Mouse (Mus musculus) liver, embryonic 15.5 days (tissue): ENCODE measurements at regions not wholly inside any gene's neighbourhood (a gene's known extent, or its start where the extent isn't known, plus 50 kb on each side); places are given as distances from the start of the nearest gene placed in this dataset.

Source experiments
- ATAC-seq: fragments of 200-750 bp; cut with Nextera tagmentation; 2 replicates; pipeline ENCODE4 v1.8.0; 2017; ENCODE audit warnings: moderate number of reproducible peaks, mild to moderate bottlenecking, moderate library complexity; ENCODE audit not compliant: insufficient read depth
- H3K27ac ChIP-seq: fragments of 300-500 bp; sonication (generic); replicated peaks from 2 replicates; pipeline ENCODE4 v1.5.1; 2015; ENCODE audit warnings: mild to moderate bottlenecking, inconsistent platforms
- H3K27me3 ChIP-seq: fragments of 300-500 bp; sonication (generic); 2 replicates; pipeline ENCODE4 v1.6.1; 2015; ENCODE audit warnings: mild to moderate bottlenecking, inconsistent platforms
- H3K36me3 ChIP-seq: fragments of 300-500 bp; sonication (generic); replicated peaks from 2 replicates; pipeline ENCODE4 v1.6.1; 2015; ENCODE audit warnings: moderate library complexity, mild to moderate bottlenecking, inconsistent platforms
- H3K4me1 ChIP-seq: fragments of 300-500 bp; sonication (generic); replicated peaks from 2 replicates; pipeline ENCODE4 v1.6.1; 2015; ENCODE audit warnings: inconsistent platforms
- H3K4me2 ChIP-seq: fragments of 300-500 bp; sonication (generic); 2 replicates; pipeline ENCODE4 v1.6.1; 2015; ENCODE audit warnings: moderate library complexity, mild to moderate bottlenecking, inconsistent platforms
- H3K4me3 ChIP-seq: fragments of 300-500 bp; sonication (generic); replicated peaks from 2 replicates; pipeline ENCODE4 v1.5.1; 2015; ENCODE audit warnings: mild to moderate bottlenecking, inconsistent platforms
- H3K9ac ChIP-seq: fragments of 300-500 bp; sonication (generic); 2 replicates; pipeline ENCODE4 v1.6.1; 2015; ENCODE audit warnings: moderate library complexity, mild to moderate bottlenecking, inconsistent platforms
- H3K9me3 ChIP-seq: fragments of 300-500 bp; sonication (generic); replicated peaks from 2 replicates; pipeline ENCODE4 v1.6.1; 2016; ENCODE audit warnings: inconsistent platforms
- WGBS: fragments of 180-500 bp; shearing (Covaris S2); methylation state at CpG from one replicate; pipeline ENCODE4 v1.1.7; 2015; ENCODE audit warnings: mixed read lengths; ENCODE audit not compliant: insufficient replicate concordance; 5-methylcytosine and 5-hydroxymethylcytosine counted together

DNA sequence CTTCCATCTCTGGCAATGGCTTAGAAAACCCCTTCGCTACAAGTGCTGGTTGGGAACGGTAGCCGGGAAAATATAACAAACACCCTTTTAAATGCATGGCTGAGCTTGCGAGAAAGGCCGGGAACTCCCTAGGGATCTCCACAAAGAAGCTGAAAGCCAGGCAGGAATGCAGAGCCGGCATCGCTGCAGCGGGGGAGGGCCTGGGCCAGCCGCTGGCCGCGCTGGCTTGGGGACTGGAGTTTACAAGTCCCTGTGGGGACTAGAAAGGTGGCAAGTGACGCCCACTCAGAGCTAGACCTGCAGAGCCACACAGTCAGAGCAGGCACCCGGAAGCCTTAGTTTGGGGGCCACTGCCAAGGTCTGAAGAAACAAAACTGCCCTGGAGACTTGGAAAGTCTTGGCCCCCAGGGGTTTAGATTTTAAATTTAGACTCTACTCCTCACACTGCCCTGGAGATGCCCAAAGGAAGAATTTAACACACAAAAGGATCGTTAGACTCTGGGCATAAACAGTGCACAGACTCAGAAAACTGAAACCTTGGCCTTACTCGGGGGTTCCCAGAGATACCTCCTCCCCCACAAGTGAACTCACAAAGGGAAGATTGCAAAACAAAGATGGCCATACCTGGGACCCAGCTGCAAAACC lies 59.4 kb downstream of the 1700001O22Rik start:
- no peak overlapping the region for H3K9ac ChIP-seq
- H3K4me1 ChIP-seq, result no peaks in the 10 kb centered on the region; the same call in none of the 2 replicates
- 48% methylated on average over 15 of the region's 15 CpGs for WGBS
- H3K36me3 ChIP-seq, result no peaks in the 10 kb centered on the region
- no peak overlapping the region for H3K4me3 ChIP-seq
- no peaks in the 10 kb centered on the region for H3K27me3 ChIP-seq
- H3K27ac ChIP-seq, result no peak overlapping the region
- no peaks in the 10 kb centered on the region for H3K9me3 ChIP-seq
- H3K4me2 ChIP-seq, result no peak overlapping the region
- ATAC-seq, result no peak

DNA sequence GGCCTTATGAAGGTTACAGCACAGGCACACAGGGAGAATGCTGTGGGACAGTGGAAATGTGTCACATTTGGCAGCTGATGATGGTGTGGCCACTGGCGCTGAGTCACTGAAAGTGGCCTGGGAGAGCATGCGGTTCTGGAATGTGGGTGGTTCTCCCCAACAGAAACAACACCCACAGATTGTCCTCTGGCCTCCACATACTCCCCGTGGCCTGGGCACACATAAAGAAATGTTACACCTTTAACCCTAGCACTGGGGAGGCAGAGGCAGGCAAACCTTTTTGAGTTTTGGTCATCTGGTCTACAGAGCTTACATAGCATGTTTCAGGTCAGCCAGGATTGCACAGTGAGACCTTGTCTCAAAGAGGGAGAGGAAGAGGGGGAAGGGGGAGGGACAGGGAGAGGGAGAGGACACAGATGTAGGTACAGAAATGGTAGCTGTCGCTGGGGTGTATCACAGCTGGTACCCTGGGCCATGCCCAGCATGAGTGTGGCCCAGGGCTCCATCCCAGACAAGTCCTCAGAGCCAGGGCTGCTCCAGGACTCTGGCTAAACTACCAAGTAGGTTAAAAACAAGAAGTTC lies 60.1 kb downstream of the 1700001O22Rik start:
- Histone ChIP-seq H3K36me3 (no peaks in the 10 kb centered on the region), H3K9ac (no peak overlapping the region), H3K27me3 (no peaks in the 10 kb centered on the region), H3K4me3 (no peak overlapping the region), H3K27ac (no peak overlapping the region), H3K4me2 (no peak overlapping the region), H3K4me1 (no peaks in the 10 kb centered on the region; the same call in none of the 2 replicates), H3K9me3 (no peaks in the 10 kb centered on the region)
- 32% methylated on average over 4 of the region's 4 CpGs for WGBS
- no peak for ATAC-seq

DNA sequence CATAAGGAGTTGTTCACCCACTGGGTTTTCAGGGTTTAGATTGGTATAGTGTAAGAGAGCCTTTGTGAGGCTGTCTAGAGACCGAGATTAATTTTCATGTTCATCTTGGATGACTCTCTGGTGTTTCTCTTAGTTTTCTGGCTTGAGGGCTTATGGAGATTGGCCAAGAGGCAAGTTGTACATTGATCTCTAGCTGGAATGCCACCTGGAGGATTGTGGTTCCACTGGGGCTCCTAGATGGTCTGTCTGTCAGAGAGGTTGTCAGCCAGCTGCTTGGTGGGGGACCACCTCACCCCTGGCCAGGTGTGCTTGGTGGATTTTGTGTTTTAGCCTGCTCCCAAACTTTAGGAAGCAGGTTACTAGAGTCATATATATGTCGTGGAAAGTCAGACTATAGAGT lies 62.0 kb downstream of the 1700001O22Rik start:
- Histone ChIP-seq H3K9ac (no peak overlapping the region), H3K4me1 (no peaks in the 10 kb centered on the region; the same call in none of the 2 replicates), H3K27me3 (no peaks in the 10 kb centered on the region; the same call in 1 of the 2 replicates), H3K36me3 (no peaks in the 10 kb centered on the region), H3K27ac (no peak overlapping the region), H3K4me2 (no peak overlapping the region), H3K9me3 (no peaks in the 10 kb centered on the region), H3K4me3 (no peak overlapping the region)
- WGBS, result 62% methylated on average over 2 of the region's 2 CpGs
- no peak for ATAC-seq

DNA sequence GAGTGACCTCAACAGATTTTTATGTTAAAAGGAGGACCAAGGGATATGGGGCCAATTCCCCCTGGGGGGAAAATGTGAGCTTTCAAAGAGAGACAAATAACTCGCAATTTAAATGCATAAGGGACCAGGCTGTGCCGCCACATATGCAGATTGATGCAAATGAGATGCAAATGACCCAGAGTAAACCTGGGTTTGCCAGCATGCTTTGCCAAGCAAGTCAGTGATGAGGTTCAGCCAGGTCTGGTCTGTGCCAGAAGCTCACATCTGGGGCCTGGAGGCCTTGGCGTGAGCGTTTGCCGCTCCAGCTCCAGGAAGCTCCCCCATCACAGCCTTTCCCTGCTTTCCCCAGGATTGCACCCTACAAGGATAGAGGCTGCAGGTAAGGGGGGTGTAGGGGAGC lies 65.7 kb downstream of the 1700001O22Rik start:
- Histone ChIP-seq H3K9ac (no peak overlapping the region), H3K9me3 (no peaks in the 10 kb centered on the region), H3K27me3 (no peaks in the 10 kb centered on the region; the same call in 1 of the 2 replicates), H3K27ac (no peak overlapping the region), H3K4me3 (no peak overlapping the region), H3K4me1 (no peaks in the 10 kb centered on the region), H3K36me3 (no peaks in the 10 kb centered on the region), H3K4me2 (no peak overlapping the region)
- 79% methylated on average over 5 of the region's 5 CpGs for WGBS
- no peak for ATAC-seq

DNA sequence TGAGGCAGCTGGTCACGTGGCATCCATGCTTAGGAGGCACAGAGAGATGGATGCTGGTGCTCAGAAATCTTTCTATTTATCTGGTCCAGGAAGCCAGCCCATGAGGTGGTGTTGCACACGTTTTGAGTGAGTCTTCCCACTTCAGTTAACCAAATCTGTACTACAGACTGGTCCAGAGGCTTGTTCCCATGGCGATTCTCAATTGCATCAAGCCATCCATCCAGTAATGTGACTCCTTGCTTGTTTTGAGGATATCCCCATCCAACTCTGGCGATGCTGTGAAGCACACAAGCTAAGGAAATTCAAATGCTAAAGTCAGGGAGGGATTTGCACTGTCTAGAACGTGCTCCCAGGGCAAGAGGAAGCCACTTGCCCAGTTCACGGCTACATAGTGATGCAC lies 66.8 kb downstream of the 1700001O22Rik start:
- Histone ChIP-seq H3K9ac (no peak overlapping the region), H3K36me3 (no peaks in the 10 kb centered on the region), H3K4me1 (no peaks in the 10 kb centered on the region), H3K27ac (no peak overlapping the region), H3K27me3 (no peaks in the 10 kb centered on the region; the same call in 1 of the 2 replicates), H3K4me2 (no peak overlapping the region), H3K9me3 (no peaks in the 10 kb centered on the region), H3K4me3 (no peak overlapping the region)
- 57% methylated on average over 6 of the region's 6 CpGs for WGBS
- no peak for ATAC-seq

DNA sequence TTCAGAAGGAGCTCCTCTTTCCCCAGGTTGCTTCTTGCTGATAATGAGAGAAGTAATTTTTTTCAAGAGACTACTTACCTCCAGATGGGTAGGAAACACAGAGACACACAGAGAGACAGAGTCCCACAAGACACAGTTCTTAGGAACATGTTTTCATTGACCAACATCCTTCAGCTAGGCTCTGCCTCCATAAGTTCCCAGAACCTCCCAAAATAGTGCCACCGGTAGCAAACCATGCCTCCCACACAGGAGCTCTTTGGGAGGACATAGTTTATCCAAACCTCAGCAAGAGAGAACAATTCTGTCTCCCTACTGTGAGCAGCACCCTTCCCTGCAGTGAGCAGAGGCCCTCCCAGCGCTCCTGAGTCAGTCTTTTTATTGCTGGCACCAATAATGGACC lies 67.2 kb downstream of the 1700001O22Rik start:
- Histone ChIP-seq H3K27me3 (no peaks in the 10 kb centered on the region; the same call in 1 of the 2 replicates), H3K36me3 (no peaks in the 10 kb centered on the region), H3K4me3 (no peak overlapping the region), H3K9ac (no peak overlapping the region), H3K27ac (no peak overlapping the region), H3K4me1 (no peaks in the 10 kb centered on the region), H3K4me2 (no peak overlapping the region), H3K9me3 (no peaks in the 10 kb centered on the region)
- WGBS, result 48% methylated on average over 2 of the region's 2 CpGs
- ATAC-seq, result no peak

DNA sequence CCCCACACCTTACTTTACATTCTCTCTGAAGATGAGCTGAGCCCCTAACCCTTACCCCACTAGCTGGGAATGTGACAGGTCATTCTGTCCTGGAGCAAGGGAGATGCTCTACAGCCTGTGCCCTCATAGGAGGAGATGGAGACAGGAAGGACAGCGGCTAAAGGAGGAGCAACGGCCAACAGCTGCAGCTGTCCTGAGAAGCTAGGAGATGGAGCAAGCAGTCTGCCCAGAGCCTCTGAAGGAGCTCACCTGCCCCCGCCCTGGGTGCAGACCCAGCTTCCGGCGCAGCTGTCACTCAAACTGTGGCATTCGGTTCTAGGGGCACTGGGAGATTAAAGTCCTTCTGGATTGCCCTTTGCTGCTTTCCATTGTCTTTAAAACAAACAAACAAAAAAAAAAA lies 69.6 kb downstream of the 1700001O22Rik start:
- Histone ChIP-seq H3K4me2 (no peak overlapping the region), H3K9me3 (no peaks in the 10 kb centered on the region), H3K9ac (no peak overlapping the region), H3K4me3 (no peak overlapping the region), H3K27me3 (no peaks in the 10 kb centered on the region; the same call in 1 of the 2 replicates), H3K4me1 (no peaks in the 10 kb centered on the region), H3K27ac (no peak overlapping the region), H3K36me3 (no peaks in the 10 kb centered on the region)
- ATAC-seq, result no peak
- 30% methylated on average over 6 of the region's 6 CpGs for WGBS

DNA sequence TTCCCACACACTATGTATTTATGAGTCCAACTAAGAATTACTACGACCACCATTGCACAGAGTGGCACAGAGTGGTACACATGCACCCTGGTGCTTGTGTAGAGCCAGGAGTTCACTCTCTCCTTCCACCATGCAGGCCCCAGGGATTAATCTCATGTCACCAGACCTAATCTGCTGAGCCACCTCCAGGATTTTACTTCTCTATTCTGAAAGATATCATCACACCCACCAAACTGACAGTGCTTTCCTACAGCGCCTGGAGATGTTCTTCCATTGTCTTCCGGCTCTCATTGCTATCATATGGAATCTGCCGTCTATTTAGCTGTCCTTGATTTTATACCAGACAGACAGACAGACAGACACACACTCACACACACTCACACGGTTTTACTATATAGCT lies 71.6 kb downstream of the 1700001O22Rik start:
- Histone ChIP-seq H3K36me3 (no peaks in the 10 kb centered on the region), H3K9me3 (no peaks in the 10 kb centered on the region), H3K27me3 (peaks cover 11% of the 10 kb centered on the region), H3K27ac (no peak overlapping the region), H3K4me1 (no peaks in the 10 kb centered on the region), H3K4me3 (no peak overlapping the region), H3K9ac (no peak overlapping the region), H3K4me2 (no peak overlapping the region)
- WGBS, result 66% methylated on average over 5 of the region's 5 CpGs
- ATAC-seq, result no peak

DNA sequence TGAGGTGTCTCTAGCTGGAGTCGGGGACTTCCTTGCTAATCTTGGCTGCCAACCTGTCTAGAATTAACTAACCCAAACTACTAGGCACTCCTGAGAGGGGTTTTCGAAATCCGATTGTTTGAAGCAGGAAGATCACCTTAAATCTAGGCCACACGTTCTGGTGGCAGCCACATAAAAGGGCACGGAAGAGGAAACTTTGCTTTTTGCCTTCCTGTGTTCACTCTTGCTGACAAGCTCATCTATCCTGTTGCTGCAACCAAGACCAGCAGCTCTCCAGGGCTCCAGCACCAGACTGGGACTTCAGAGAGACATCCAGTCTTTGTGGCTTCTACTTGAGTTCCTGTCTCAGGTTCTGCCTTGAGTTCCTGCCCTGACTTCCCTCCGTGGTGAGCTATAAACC lies 75.5 kb downstream of the 1700001O22Rik start:
- no peak overlapping the region for H3K9ac ChIP-seq
- WGBS, result 50% methylated on average over 6 of the region's 6 CpGs
- H3K27me3 ChIP-seq, result peaks cover 37% of the 10 kb centered on the region
- peaks cover 8% of the 10 kb centered on the region; the same call in 1 of the 2 replicates for H3K4me1 ChIP-seq
- H3K9me3 ChIP-seq, result no peaks in the 10 kb centered on the region
- H3K27ac ChIP-seq, result no peak overlapping the region
- H3K36me3 ChIP-seq, result no peaks in the 10 kb centered on the region
- H3K4me2 ChIP-seq, result no peak overlapping the region
- H3K4me3 ChIP-seq, result no peak overlapping the region
- ATAC-seq, result no peak

DNA sequence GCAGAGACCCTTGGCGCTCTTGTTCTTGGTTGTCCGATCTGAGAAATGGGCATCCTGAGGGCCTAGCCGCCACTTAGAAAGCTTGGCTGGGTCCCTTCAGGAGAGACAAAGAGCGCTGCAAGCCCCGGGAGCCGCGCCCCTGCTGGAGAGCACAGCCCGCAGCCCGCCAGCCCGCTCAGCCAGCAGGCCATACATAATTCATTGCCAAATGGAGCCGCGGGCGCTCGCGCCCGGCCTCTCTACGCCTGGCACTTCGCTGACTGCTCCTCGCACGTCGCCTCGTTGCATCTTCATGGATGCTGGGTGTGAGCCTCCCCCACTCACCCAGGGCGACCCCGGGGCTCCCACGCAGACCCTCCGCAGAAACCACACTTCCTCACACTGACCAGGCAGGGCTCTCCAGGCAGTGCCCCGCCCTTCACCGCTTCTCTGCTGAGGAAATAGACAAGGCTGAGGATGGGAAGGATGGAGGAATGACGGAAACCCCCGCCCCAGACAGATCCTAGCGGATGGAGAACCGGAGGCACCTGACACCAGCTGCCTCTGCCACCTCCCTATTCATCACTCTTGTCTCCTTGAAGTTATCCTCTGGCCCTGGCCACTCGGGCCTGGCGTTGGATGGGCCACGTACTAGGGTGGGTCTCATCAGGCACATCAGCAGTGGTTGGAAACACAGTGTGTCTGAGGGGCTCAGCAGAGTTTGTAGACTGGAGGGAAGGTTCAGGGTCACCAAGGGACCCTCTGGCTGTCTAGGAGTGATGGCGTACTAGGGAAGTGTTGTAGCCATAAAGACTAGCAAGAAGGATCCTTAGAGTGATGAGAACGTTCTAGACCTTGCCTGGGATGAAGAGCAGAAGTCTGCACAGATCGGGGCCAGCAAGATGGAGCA lies 77.6 kb downstream of the 1700001O22Rik start:
- 15% methylated on average over 38 of the region's 38 CpGs for WGBS
- no peak for ATAC-seq
- H3K9me3 ChIP-seq, result no peaks in the 10 kb centered on the region
- no peaks in the 10 kb centered on the region for H3K36me3 ChIP-seq
- H3K4me3 ChIP-seq, result no peak overlapping the region
- no peak overlapping the region for H3K9ac ChIP-seq
- peaks cover 40% of the 10 kb centered on the region for H3K27me3 ChIP-seq
- H3K4me1 ChIP-seq, result peaks cover 8% of the 10 kb centered on the region; the same call in 1 of the 2 replicates
- H3K27ac ChIP-seq, result no peak overlapping the region
- peak overlapping the region; percentile 43; the same call in 1 of the 2 replicates for H3K4me2 ChIP-seq

DNA sequence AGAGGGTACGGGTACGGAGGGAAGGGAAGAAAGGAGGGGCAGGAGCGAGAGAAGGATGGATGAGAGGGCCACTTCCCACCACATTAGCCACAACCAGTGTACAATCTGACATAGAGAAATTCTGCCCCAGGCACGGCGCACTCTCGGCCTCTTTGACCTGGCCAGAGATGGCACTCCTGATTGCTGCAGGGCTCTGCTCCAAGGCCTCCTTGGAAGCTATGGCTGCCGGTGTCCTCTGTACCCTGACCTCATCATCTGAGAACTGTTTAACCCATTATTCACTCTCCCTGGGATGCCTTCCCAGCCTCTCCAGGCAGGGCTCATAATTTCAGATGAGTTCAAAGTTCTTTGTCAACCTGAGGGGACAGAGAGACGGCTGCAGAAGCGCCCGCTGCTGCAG lies 78.3 kb downstream of the 1700001O22Rik start:
- Histone ChIP-seq H3K4me2 (peak overlapping the region; percentile 43; the same call in 1 of the 2 replicates), H3K36me3 (no peaks in the 10 kb centered on the region), H3K4me1 (peaks cover 13% of the 10 kb centered on the region), H3K27ac (no peak overlapping the region), H3K4me3 (no peak overlapping the region), H3K27me3 (peaks cover 42% of the 10 kb centered on the region), H3K9ac (no peak overlapping the region), H3K9me3 (no peaks in the 10 kb centered on the region)
- WGBS, result 42% methylated on average over 10 of the region's 10 CpGs
- ATAC-seq, result no peak
